Mouse (Mus musculus) left cerebral cortex, postnatal 10 days (tissue): ENCODE measurements around the gene Atp2b4. TPM values are rescaled to one million over a fixed set of nuclear protein-coding genes. Genes with fewer than 3 reads are reported as not detected.

Experiments used
- DNase-seq, 2 experiments: peaks; one replicate each; pipeline ENCODE4 v3.0.0; 2021 to 2022; ENCODE audit warnings: low spot score in 2 of 2, mixed read lengths in 1 of 2; ENCODE audit errors: extremely low spot score in 1 of 2
- intact Hi-C: fragments of 180-260 bp; cut with DNase I; formaldehyde crosslinking; loops from one replicate; pipeline ENCODE4 v1.15.1; 2025
- total RNA-seq, 2 experiments: library from RNA; stranded (reverse); gene quantifications; 2 replicates each; pipeline ENCODE4 v1.2.3; 2021

The Atp2b4 gene
- total RNA-seq, 2 experiments from 2014 or later, result 257 to 273 TPM

- intact Hi-C loops, result no loop called here
- peak; percentile 52 to 55 for DNase-seq
Measured at GRCm38 (mm10) chr1:133762946-133763422, 37.9 kb downstream of the Atp2b4 start.

- no peak for DNase-seq
- intact Hi-C loops, result no loop called here
Measured at GRCm38 (mm10) chr1:133761278-133761677, 39.6 kb downstream of the Atp2b4 start.

- DNase-seq, result no peak
- intact Hi-C loops, result loop anchor here (5.0 kb wide), 1 partner anchor 38 kb away; no protein-coding TSS in a partner anchor
Measured at GRCm38 (mm10) chr1:133754317-133754868, 46.4 kb downstream of the Atp2b4 start.

DNA sequence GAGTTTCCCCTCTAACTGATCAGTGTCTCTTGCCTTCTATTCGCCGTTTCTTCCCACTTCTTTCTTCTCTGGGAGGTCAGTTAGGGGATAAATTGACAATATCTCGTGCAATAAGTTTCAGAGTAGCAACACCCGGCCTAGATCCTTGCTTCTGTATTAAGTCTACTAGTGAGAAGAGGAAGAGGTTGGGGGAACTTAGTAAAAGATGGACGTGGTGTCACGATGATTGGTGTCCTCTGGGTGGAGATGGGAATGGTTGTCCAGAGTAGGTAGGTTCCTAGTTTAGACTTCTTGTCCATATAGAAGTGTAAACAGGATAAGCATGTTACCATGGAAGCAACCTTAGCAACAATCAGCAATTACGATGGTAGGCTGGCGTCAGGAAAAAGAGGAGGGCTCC is 47.5 kb downstream of the Atp2b4 start:
- intact Hi-C loops, result loop anchor here (5.0 kb wide), 1 partner anchor 39 kb away; no protein-coding TSS in a partner anchor
- no peak for DNase-seq

GRCm38 (mm10) chr1:133751621-133752020 is 49.2 kb downstream of the Atp2b4 start:
- DNase-seq, result no peak
- intact Hi-C loops, result loop anchor here (5.0 kb wide), 1 partner anchor 41 kb away; no protein-coding TSS in a partner anchor

DNA sequence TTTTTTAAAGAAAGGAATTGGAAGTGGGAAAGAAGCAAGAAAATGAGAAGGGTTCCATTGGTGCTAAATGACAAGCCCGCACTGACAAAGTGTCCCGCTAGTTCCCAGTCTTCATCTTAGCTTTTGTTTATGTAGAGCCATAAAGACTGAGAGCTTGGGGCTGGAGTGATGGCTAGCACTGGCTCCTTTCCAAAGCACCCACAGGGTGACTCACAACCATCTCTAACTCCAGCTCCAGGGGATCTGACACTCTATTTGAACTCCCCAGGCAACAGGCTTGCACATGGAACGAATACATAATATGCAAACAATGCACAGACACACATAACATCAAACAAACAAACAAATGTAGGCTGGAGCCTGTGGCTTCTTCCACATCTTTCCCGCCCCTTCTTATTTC is 50.9 kb downstream of the Atp2b4 start:
- DNase-seq, result no peak
- intact Hi-C loops, result loop anchor here (5.0 kb wide), 1 partner anchor 42 kb away; no protein-coding TSS in a partner anchor

- intact Hi-C loops, result no loop called here
- DNase-seq, result peak in 1 of 2 experiments; percentile 35
Measured at GRCm38 (mm10) chr1:133745078-133745495, 55.8 kb downstream of the Atp2b4 start.

DNA sequence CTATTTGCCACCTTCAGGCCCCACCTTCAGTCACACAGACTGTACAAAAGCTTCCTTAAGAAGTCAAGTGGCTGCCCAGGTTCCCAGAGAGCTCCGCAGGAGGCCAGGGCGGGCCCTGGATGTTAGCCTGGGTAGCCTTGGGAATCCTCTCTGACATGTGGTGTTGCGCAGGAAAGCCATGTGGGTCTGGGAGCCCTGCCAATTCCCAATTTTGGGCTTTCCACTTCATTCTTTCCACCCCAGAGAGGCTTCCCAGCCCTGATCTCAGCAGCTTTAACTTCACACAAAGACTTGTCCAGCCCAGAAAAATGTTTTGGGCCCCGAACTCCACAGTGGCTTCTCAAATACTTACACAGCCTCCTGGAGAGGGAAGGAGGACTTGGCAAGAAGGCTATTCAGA is 56.2 kb downstream of the Atp2b4 start:
- DNase-seq, result peak; percentile 18 to 81
- intact Hi-C loops, result no loop called here

- DNase-seq, result no peak
- intact Hi-C loops, result no loop called here
Measured at GRCm38 (mm10) chr1:133742517-133742916, 58.3 kb downstream of the Atp2b4 start.

GRCm38 (mm10) chr1:133741881-133742434 is 58.9 kb downstream of the Atp2b4 start:
- intact Hi-C loops, result no loop called here
- no peak for DNase-seq

GRCm38 (mm10) chr1:133741171-133741570 is 59.7 kb downstream of the Atp2b4 start:
- intact Hi-C loops, result no loop called here
- no peak for DNase-seq

DNA sequence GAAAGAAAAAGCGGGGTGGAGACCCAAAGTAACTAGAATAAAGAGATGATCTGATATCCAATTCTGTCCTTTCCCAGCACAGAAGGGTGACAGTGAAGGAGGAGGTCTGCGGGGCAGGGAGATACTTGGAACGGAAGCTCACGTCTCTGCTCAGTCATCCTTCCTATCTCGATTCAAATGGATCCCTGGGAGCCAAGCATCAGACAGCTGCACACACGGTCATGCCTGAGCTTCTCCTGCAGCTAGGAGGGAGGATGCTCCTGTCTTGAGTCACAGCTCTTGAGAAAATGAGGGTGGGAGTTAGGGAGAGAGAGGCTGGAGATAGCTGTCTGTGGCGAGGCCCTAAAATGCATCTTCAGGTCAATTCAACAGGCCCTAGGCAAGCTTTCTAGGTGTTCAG is 64.2 kb downstream of the Atp2b4 start:
- peak in 1 of 2 experiments; percentile 16 for DNase-seq

DNA sequence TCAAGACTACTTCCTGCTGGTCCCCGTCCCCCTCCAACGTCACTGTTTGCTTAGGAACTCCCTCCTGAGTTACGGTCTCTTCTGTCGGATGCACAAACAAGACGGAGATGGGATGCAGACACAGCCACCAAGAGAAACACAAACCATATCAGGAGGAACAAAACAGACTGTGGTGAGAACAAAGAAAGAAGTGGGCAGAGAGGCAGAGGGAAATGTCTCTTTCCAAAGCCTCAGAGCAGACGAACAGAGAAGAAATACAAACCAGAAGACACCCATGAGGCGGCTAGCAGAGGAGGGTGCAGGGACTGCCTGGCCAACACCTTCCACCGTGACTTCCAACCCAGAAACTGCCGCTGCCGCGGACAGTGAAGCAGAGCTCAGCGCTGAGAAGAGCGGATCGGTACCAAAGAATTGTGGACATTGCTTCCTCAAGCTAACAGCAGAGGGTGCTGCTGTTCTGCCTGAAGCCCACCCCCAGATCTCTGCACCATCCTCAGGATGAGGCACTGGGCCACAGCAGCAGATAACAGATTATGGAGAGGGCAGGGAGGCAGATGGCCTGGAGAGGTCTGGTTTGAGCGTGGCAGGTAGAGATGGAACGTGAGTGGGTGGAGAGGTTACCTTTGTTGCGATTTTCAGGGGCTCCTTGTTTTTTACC is 64.7 kb downstream of the Atp2b4 start:
- intact Hi-C loops, result loop anchor here (1.0 to 2.0 kb wide), 2 partner anchors 161 to 313 kb away; no protein-coding TSS in a partner anchor
- peak; percentile 78 to 79 for DNase-seq

More for the DNA sequence above, 64.2 kb downstream of the Atp2b4 start:
- intact Hi-C loops, result loop anchor here (1.0 to 2.0 kb wide), 2 partner anchors 161 to 312 kb away; no protein-coding TSS in a partner anchor

DNA sequence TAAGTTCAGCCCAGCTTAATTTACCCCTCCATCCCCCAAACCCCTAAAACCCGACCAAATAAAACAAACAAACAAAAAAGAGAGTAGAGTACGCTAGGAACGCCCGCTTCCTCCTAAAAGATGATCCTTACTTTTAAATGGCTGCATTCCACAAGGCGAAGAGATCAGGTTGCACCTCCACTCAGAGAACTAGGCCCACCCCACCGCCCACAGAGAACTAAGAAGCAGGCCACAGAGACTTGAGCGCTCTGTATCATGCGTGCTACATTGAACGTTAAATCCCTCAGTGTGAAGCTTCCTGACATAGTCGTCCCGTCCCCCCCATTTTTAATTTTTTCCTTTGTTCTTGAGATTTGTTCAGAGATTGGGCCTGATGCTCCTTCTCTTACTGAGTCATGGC is 68.0 kb downstream of the Atp2b4 start:
- no peak for DNase-seq
- intact Hi-C loops, result no loop called here

DNA sequence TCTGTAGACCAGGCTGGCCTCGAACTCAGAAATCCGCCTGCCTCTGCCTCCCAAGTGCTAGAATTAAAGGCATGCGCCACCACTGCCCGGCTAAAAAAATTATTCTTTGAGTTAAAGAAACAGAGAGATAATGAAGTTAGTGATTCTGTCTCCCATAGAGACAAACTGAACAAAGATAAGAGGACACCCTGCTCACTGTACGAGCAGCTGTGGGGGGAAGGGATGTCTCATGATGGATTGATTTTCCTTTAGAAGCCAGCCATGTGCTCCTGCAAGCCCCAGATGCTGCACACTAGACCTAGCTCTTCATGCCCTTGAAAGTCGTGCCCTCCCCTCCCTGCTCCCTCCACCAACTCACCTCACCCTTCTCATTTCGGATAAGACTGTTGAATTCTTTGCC is 72.5 kb downstream of the Atp2b4 start:
- intact Hi-C loops, result no loop called here

GRCm38 (mm10) chr1:133720342-133720741 is 80.5 kb downstream of the Atp2b4 start:
- intact Hi-C loops, result no loop called here

More for the DNA sequence above, 72.5 kb downstream of the Atp2b4 start:
- DNase-seq, result no peak

GRCm38 (mm10) chr1:133718786-133719185 is 82.1 kb downstream of the Atp2b4 start:
- DNase-seq, result no peak
- intact Hi-C loops, result no loop called here

More at GRCm38 (mm10) chr1:133720342-133720741, 80.5 kb downstream of the Atp2b4 start:
- no peak for DNase-seq

- DNase-seq, result no peak
- intact Hi-C loops, result no loop called here
Measured at GRCm38 (mm10) chr1:133718296-133718695, 82.5 kb downstream of the Atp2b4 start.

GRCm38 (mm10) chr1:133716464-133716863 is 84.4 kb downstream of the Atp2b4 start:
- intact Hi-C loops, result no loop called here

GRCm38 (mm10) chr1:133715191-133715590 is 85.7 kb downstream of the Atp2b4 start:
- intact Hi-C loops, result no loop called here
- DNase-seq, result no peak

More at GRCm38 (mm10) chr1:133716464-133716863, 84.4 kb downstream of the Atp2b4 start:
- DNase-seq, result peak in 1 of 2 experiments; percentile 63
